ENCODE assay signal across 8 mouse cellular contexts in genomic region chr10:21992834-21993514, GRCm38 (mm10).
A peak's percentile ranks its signal among the peaks of the same experiment; 100 is the strongest.
DNase-seq lines count a peak whose midpoint lies in the region; ATAC-seq and TF ChIP-seq lines count a peak whose summit lies in the region.

No protein-coding gene starts in this region.

- H3K4me3 ChIP-seq in CH12.LX (replicated peaks in 1 of 3; ENCODE audit: low read depth in 2 of 3, low read length in 2 of 3, poor library complexity in 1 of 3) = no peak overlapping the region
- peak overlapping the region; percentile 57 for H3K4me3 ChIP-seq in brown adipose tissue, adult 24 weeks (ENCODE audit: insufficient read depth, low read depth, low read length)
- H3K4me3 ChIP-seq in forebrain, embryonic 13.5 days = peak overlapping the region; percentile 63
- H3K4me3 ChIP-seq in heart, postnatal 0 days (ENCODE audit: low read depth, low read length) = peak overlapping the region; percentile 81
- peak overlapping the region; percentile 88 for H3K4me3 ChIP-seq in lung, adult 2 months (replicated peaks; ENCODE audit: extremely low read depth, low read depth, low read length)
- H3K4me3 ChIP-seq in thymus, adult 2 months (ENCODE audit: control insufficient read depth, insufficient read depth, low read length) = peak overlapping the region; percentile 38

- H3K79me2 ChIP-seq in CH12.LX (replicated peaks; ENCODE audit: control insufficient read depth, extremely low read depth, insufficient read depth, poor library complexity, severe bottlenecking) = no peaks in the 10 kb centered on the region

- WGBS in forebrain, embryonic 13.5 days = under 1% methylated on average over 30 of the region's 30 CpGs
- 2% methylated on average over 30 of the region's 30 CpGs for WGBS in heart, postnatal 0 days
- WGBS in lung, adult 2 months = under 1% methylated on average over 30 of the region's 30 CpGs
- WGBS in thymus, adult 2 months = 2% methylated on average over 30 of the region's 30 CpGs

- peaks cover 9% of the 10 kb centered on the region for H3K27me3 ChIP-seq in CH12.LX (replicated peaks)
- H3K27me3 ChIP-seq in forebrain, embryonic 13.5 days = peaks cover 19% of the 10 kb centered on the region
- H3K27me3 ChIP-seq in heart, postnatal 0 days (ENCODE audit: control insufficient read depth, insufficient read depth, low read length) = peaks cover 4% of the 10 kb centered on the region; the same call in 1 of the 2 replicates
- H3K27me3 ChIP-seq in thymus, adult 2 months (ENCODE audit: control insufficient read depth, insufficient read depth, low read length) = no peaks in the 10 kb centered on the region

- no peak overlapping the region for H3K27ac ChIP-seq in CH12.LX (ENCODE audit: insufficient read depth, low read depth)
- peak overlapping the region; percentile 90 for H3K27ac ChIP-seq in brown adipose tissue, adult 24 weeks (replicated peaks; ENCODE audit: low read depth, low read length)
- no peak overlapping the region for H3K27ac ChIP-seq in forebrain, embryonic 13.5 days
- H3K27ac ChIP-seq in heart, postnatal 0 days (ENCODE audit: low read depth) = peak overlapping the region; percentile 99
- H3K27ac ChIP-seq in thymus, adult 2 months (ENCODE audit: control insufficient read depth, insufficient read depth, low read length) = no peak overlapping the region

- DNase-seq in CH12.LX (ENCODE audit: extremely low read depth) = no peak
- DNase-seq in heart, postnatal 0 days (ENCODE audit: low spot score) = peak; percentile 76
- peak; percentile 81 to 90 for DNase-seq in kidney, postnatal 4 days
- peak; percentile 78 for DNase-seq in lung, adult 2 months
- peak; percentile 73 for DNase-seq in thymus, adult 2 months

- TF ChIP-seq POLR2A in CH12.LX (IDR thresholded peaks at IDR 0.05; ENCODE audit: low read depth, low read length) = no peak
- TF ChIP-seq POLR2A in lung, adult 2 months (IDR thresholded peaks at IDR 0.05; ENCODE audit: borderline replicate concordance, extremely low read depth, low read depth, low read length) = peak; percentile 28; the same call in 1 of the 2 replicates
- TF ChIP-seq POLR2A in thymus, adult 2 months (IDR thresholded peaks at IDR 0.05; ENCODE audit: control insufficient read depth, extremely low read depth, insufficient read depth, low read length, poor library complexity) = no peak

- ATAC-seq in forebrain, embryonic 13.5 days = no peak; the same call in 1 of the 2 replicates
- ATAC-seq in heart, postnatal 0 days (ENCODE audit: insufficient read depth, low read depth) = peak; percentile 42
- ATAC-seq in neutrophil, adult 5-6 weeks (ENCODE audit: extremely low read depth, insufficient number of reproducible peaks, low FRiP score, poor library complexity, severe bottlenecking) = peak; percentile 42

- no peaks in the 10 kb centered on the region for H3K9me3 ChIP-seq in CH12.LX (replicated peaks; ENCODE audit: low read length)
- H3K9me3 ChIP-seq in forebrain, embryonic 13.5 days (replicated peaks) = no peaks in the 10 kb centered on the region
- no peaks in the 10 kb centered on the region for H3K9me3 ChIP-seq in heart, postnatal 0 days (replicated peaks; ENCODE audit: control insufficient read depth, low read length)

- in situ Hi-C loops in CH12.LX (cut with MboI; ENCODE audit: low pct_ligation_motif_present, low pct_unique_long_range_greater_than_20kb, low sequenced_read_pairs) = loop anchor here (25.0 kb wide), 1 partner anchor 381 kb away; no protein-coding TSS in a partner anchor

- peaks cover 0 to 11% of the 10 kb centered on the region in 2 experiments; a peak in 2 of 4 replicates for H3K4me1 ChIP-seq in CH12.LX (ENCODE audit: control insufficient read depth in 1 of 2, insufficient read depth in 2 of 2)
- no peaks in the 10 kb centered on the region for H3K4me1 ChIP-seq in brown adipose tissue, adult 24 weeks (ENCODE audit: control insufficient read depth, insufficient read depth, insufficient read length, low read length)
- peaks cover 11% of the 10 kb centered on the region for H3K4me1 ChIP-seq in forebrain, embryonic 13.5 days
- no peaks in the 10 kb centered on the region for H3K4me1 ChIP-seq in heart, postnatal 0 days (ENCODE audit: control insufficient read depth, insufficient read depth)
- peaks cover 3% of the 10 kb centered on the region; the same call in 1 of the 2 replicates for H3K4me1 ChIP-seq in lung, adult 2 months (ENCODE audit: control insufficient read depth, insufficient read depth, low read length)
- peaks cover 23% of the 10 kb centered on the region for H3K4me1 ChIP-seq in thymus, adult 2 months (replicated peaks; ENCODE audit: control insufficient read depth, insufficient read depth, low read length)

- H3K9ac ChIP-seq in CH12.LX (ENCODE audit: insufficient read depth, low read depth) = no peak overlapping the region
- no peak overlapping the region for H3K9ac ChIP-seq in forebrain, embryonic 13.5 days
- peak overlapping the region; percentile 90 for H3K9ac ChIP-seq in heart, postnatal 0 days (replicated peaks; ENCODE audit: low read depth, low read length)

- TF ChIP-seq EP300 in CH12.LX (IDR thresholded peaks at IDR 0.05; ENCODE audit: low read length) = no peak
- no peak for TF ChIP-seq EP300 in heart, postnatal 0 days (IDR thresholded peaks at IDR 0.05; ENCODE audit: low read depth)

- dilution Hi-C loops in CH12.LX (cut with MboI; ENCODE audit: extremely low pct_ligation_motif_present, extremely low pct_unique_long_range_greater_than_20kb, low sequenced_read_pairs) = no loop called here

- H3K4me2 ChIP-seq in CH12.LX (ENCODE audit: insufficient read depth, low read depth, poor library complexity, severe bottlenecking) = peak overlapping the region; percentile 67
- H3K4me2 ChIP-seq in forebrain, embryonic 13.5 days = peak overlapping the region; percentile 94
- H3K4me2 ChIP-seq in heart, postnatal 0 days (ENCODE audit: low read depth, low read length) = peak overlapping the region; percentile 93

- TF ChIP-seq RAD21 in CH12.LX (IDR thresholded peaks at IDR 0.05; ENCODE audit: low read depth, low read length) = peak; percentile 49

- H3K36me3 ChIP-seq in CH12.LX (replicated peaks in 1 of 2; ENCODE audit: control insufficient read depth in 1 of 2, insufficient read depth in 1 of 2, low read length in 1 of 2) = peaks cover 0 to 19% of the 10 kb centered on the region in 2 experiments
- peaks cover 13% of the 10 kb centered on the region; the same call in 1 of the 2 replicates for H3K36me3 ChIP-seq in forebrain, embryonic 13.5 days (ENCODE audit: poor library complexity, severe bottlenecking)
- H3K36me3 ChIP-seq in heart, postnatal 0 days (replicated peaks; ENCODE audit: control insufficient read depth, insufficient read depth, low read length) = peaks cover 22% of the 10 kb centered on the region
- peaks cover 19% of the 10 kb centered on the region for H3K36me3 ChIP-seq in thymus, adult 2 months (ENCODE audit: control insufficient read depth, insufficient read depth, low read length)

- TF ChIP-seq CTCF in CH12.LX (conservative IDR thresholded peaks at IDR 0.05 in 1 of 2, IDR thresholded peaks at IDR 0.05 in 1 of 2; ENCODE audit: low read depth in 2 of 2, low read length in 2 of 2) = peak in 1 of 2 experiments; percentile 56; a peak in 2 of 4 replicates
- TF ChIP-seq CTCF in heart, postnatal 0 days (IDR thresholded peaks at IDR 0.05; ENCODE audit: low read depth) = peak; percentile 62
- peak; percentile 55 for TF ChIP-seq CTCF in lung, adult 2 months (IDR thresholded peaks at IDR 0.05; ENCODE audit: insufficient read depth, low read length)
- peak; percentile 61; the same call in 1 of the 2 replicates for TF ChIP-seq CTCF in thymus, adult 2 months (IDR thresholded peaks at IDR 0.05; ENCODE audit: borderline replicate concordance, control insufficient read depth, extremely low read depth, insufficient read depth, low read length, poor library complexity)

TF ChIP-seq in CH12.LX, 34 proteins besides CTCF, POLR2A, EP300 and RAD21:
- peak; percentile 66 for TF ChIP-seq ZNF384 (IDR thresholded peaks at IDR 0.05; ENCODE audit: low read depth, low read length)
- TF ChIP-seq MAX (IDR thresholded peaks at IDR 0.05; ENCODE audit: low read length) = no peak
- 0 out of 2 replicates have a peak, but pooled peaks have one; percentile 17 for TF ChIP-seq ELF1 (IDR thresholded peaks at IDR 0.05; ENCODE audit: low read depth, low read length)
- 0 out of 2 replicates have a peak, but pooled peaks have one; percentile 29 for TF ChIP-seq RCOR1 (conservative IDR thresholded peaks at IDR 0.05; ENCODE audit: low read depth, low read length)
- TF ChIP-seq IRF4 (IDR thresholded peaks at IDR 0.05; ENCODE audit: low read depth, low read length) = no peak
- peak; percentile 21; the same call in 1 of the 2 replicates for TF ChIP-seq MXI1 (IDR thresholded peaks at IDR 0.05; ENCODE audit: low read depth, low read length)
- no peak for TF ChIP-seq POLR2AphosphoS2 (IDR thresholded peaks at IDR 0.05; ENCODE audit: low read depth, low read length)
- TF ChIP-seq USF1 (IDR thresholded peaks at IDR 0.05; ENCODE audit: low read depth, low read length) = no peak
- peak; percentile 27; the same call in 1 of the 2 replicates for TF ChIP-seq SMC3 (IDR thresholded peaks at IDR 0.05; ENCODE audit: low read depth, low read length)

Comparison
In these comparisons a context has a peak if more than half of its experiments do, and no peak if none do; other contexts are left out.
1. H3K27ac ChIP-seq: peak in brown adipose tissue, adult 24 weeks (single experiment) and heart, postnatal 0 days (single experiment); none in CH12.LX (single experiment), forebrain, embryonic 13.5 days (single experiment) and thymus, adult 2 months (single experiment).
2. H3K4me3 ChIP-seq: peak in brown adipose tissue, adult 24 weeks (single experiment), forebrain, embryonic 13.5 days (single experiment), heart, postnatal 0 days (single experiment), lung, adult 2 months (single experiment) and thymus, adult 2 months (single experiment); none in CH12.LX (0 of 3).
3. Peak in every context shown above with its lines, with median percentiles within 50 percentile points of each other: H3K4me2 ChIP-seq.